Mouse (Mus musculus) A20 (cell line): ENCODE results near the gene Pdzd4.
A peak's percentile ranks its signal among the peaks of the same experiment; 100 is the strongest.

ENCODE experiments used
- DNase-seq: peaks from one replicate; pipeline ENCODE4 v3.0.0-alpha.2; 2011; ENCODE audit warnings: low read depth, low spot score

Pdzd4 gene

GRCm38 (mm10) chrX:73786364-73787224, 38.2 kb downstream of the Pdzd4 start, which contains the start of the genes Idh3g and Ssr4:
TSS of gene Idh3g (minus strand) at chrX:73786897.
TSS of gene Ssr4 (plus strand) at chrX:73787028.
- peak; percentile 94 for DNase-seq

DNA sequence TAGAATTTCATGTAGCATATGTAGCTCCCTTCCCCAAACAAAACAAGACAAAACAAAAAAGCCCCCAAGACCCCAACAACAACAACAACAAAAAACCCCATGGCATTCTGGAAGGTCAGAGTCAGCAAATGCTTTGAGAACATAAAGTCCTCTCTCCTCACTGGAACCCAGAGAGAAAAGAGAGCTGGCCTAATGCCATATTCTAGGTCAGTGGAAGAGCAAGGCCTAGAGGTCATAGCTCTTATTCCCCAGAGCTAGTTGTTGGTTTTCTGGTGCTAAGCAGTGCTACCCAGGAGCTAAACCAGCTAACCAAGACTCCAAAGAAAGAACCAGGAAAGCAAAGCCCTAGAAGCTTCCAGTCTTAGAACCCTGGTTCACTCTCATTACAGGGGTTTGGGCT, 39.1 kb downstream of the Pdzd4 start:
- DNase-seq: no peak

GRCm38 (mm10) chrX:73782227-73782626, 42.5 kb downstream of the Pdzd4 start:
- DNase-seq: no peak

GRCm38 (mm10) chrX:73774802-73775483, 49.8 kb downstream of the Pdzd4 start:
- DNase-seq: peak; percentile 45

- DNase-seq: peak; percentile 81
These were observed 50.5 kb downstream of the Pdzd4 start, which contains the start of gene Srpk3 for GRCm38 (mm10) chrX:73774168-73774760. TSS of gene Srpk3 (plus strand) at chrX:73774405.

- DNase-seq: no peak
These were observed 57.5 kb downstream of the Pdzd4 start for GRCm38 (mm10) chrX:73767267-73767666.

GRCm38 (mm10) chrX:73765311-73765710, 59.5 kb downstream of the Pdzd4 start:
- no peak for DNase-seq

DNA sequence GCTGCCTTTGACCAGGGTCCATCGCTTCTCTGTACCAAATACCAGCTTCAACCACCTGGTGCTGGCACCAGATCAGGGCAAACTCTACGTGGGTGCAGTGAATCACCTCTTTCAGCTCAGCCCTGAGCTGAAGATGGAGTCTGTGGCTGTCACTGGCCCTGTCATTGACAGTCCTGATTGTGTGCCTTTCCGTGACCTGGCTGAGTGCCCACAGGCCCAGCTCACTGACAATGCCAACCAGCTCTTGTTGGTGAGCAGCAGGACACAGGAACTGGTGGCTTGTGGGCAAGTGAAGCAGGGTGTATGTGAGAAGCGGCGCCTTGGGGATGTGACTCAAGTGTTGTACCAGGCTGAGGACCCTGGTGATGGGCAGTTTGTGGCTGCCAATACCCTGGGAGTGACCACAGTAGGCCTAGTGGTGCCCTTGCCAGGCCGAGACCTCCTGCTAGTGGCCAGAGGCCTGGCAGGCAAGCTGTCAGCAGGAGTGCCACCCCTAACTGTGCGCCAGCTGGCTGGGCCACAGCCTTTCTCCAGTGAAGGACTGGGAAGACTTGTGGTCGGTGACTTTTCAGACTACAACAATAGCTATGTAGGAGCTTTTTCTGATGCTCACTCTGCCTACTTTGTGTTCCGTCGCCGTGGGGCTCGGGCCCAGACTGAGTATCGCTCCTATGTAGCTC, 66.0 kb downstream of the Pdzd4 start:
- DNase-seq: no peak

GRCm38 (mm10) chrX:73756334-73757140, 68.2 kb downstream of the Pdzd4 start, which contains the start of gene Plxnb3:
TSS of gene Plxnb3 (plus strand) at chrX:73757090.
- DNase-seq: no peak

DNA sequence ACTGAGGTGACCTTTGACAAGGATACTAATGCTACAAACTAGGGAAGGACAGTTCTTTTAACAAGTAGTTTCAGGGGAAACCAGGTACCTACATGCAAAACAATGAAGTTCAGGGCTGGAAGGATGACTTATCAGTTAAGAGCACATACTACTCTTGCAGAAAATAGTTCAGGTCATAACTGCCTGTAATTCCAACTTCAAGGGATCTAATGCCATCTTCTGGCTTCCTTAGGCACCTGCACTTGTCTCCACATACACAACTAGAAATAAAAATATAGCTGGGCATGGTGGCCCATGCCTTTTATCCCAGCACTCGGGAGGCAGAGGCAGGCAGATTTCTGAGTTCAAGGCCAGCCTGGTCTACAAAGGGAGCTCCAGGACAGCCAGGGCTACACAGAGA, 75.8 kb downstream of the Pdzd4 start:
- peak; percentile 24 for DNase-seq

DNA sequence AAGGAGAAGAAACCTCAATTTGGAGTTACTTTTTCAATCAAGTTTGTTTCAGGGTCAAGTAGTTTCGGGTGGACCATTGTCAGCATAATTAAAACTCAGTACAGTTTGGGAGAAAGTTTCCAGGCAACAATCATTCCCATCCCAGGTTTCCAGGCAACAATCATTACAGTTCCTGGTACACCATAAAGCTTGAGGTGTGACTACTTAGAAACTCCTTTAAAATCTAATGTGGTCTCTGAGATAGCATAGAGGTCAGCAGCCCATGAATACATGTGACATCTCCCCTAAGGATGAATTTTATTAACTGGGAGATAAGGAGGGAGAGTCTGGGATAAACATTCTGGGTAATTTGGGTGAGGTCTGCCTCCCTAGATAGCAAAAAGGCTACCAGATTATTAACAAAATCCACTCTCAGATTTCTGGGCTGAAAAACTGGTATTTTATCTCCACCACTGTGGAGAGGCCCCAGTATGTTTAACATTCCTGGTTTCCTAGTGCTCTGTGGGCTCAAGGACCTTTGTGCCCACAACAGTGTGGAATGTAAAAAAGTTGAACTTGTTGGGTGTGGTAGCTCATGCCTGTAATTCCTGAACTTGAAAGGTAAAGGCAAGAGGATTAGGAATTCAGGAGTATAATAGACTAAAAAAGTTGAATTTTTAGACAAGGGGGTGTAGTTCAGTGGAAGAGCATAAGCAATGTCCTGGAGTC, 79.8 kb downstream of the Pdzd4 start:
- DNase-seq: no peak
